Mouse (Mus musculus): ENCODE measurements around the gene Dpy19l1. TPM values are rescaled to one million over a fixed set of nuclear protein-coding genes. Genes with fewer than 3 reads are reported as not detected.
A peak's percentile ranks its signal among the peaks of the same experiment; 100 is the strongest.

The Dpy19l1 gene
- polyA plus RNA-seq, 1 experiment from 2014 or later = 9.0 TPM

DNA sequence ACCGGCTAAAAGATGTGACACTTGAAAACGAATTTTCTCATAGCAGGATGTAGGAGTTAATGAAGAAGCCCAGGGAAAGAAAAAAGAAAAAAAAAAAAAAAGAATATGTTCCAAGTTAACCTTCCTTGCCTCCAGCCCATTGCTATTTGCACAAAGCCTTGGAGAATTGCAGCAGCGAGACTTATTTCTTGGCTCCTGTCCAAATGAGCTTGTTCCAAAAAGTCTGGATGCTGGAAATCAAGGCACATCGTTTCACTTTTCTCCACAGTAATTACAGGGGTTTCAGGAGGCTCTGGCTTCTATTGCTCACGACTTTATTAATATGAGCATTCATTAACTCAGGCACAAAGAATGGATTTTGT lies 899 bp upstream of the Dpy19l1 start:
- H3K4me2 ChIP-seq = peak overlapping the region; percentile 70
- peak overlapping the region; percentile 88 for H3K27ac ChIP-seq
- no peaks in the 10 kb centered on the region for H3K27me3 ChIP-seq
- no peaks in the 10 kb centered on the region for H3K36me3 ChIP-seq
- H3K4me1 ChIP-seq (replicated peaks) = peaks cover 17% of the 10 kb centered on the region
- H3K4me3 ChIP-seq = peak overlapping the region; percentile 79
- 7% methylated on average over 5 of the region's 5 CpGs for WGBS
- H3K9ac ChIP-seq = peak overlapping the region; percentile 73; the same call in 1 of the 2 replicates
- ATAC-seq (ENCODE audit: low FRiP score) = no peak
- H3K9me3 ChIP-seq = no peaks in the 10 kb centered on the region

DNA sequence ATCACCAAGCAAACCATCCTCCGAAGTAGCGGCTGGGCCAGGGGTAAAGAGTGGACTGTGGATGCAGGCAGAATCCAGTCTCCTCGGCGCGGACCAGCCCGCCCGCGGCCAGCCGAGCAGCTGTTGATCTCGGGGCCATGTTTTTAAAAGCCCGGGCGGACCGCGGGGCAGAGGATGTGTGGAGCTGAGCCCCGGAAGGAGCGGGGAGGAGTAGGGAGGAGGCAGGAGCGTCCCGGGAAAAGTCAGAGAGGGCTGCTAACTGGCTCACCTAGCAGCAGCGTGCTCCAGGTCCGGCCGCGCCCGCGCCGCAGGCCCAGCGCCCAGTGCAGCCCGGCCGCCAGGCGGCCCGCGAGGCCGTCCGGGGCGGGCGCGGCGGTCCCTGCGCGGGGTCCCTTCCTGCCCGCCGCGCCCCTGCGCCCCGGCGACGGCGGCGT lies 352 bp downstream of the Dpy19l1 start:
- peak; percentile 87 for ATAC-seq (ENCODE audit: low FRiP score)
- Histone ChIP-seq H3K27ac (peak overlapping the region; percentile 88), H3K4me3 (peak overlapping the region; percentile 79), H3K4me2 (peak overlapping the region; percentile 70), H3K36me3 (no peaks in the 10 kb centered on the region), H3K9ac (peak overlapping the region; percentile 82), H3K9me3 (no peaks in the 10 kb centered on the region), H3K27me3 (no peaks in the 10 kb centered on the region), H3K4me1 (replicated peaks) (peaks cover 17% of the 10 kb centered on the region)
- under 1% methylated on average over 20 of the region's 48 CpGs for WGBS

DNA sequence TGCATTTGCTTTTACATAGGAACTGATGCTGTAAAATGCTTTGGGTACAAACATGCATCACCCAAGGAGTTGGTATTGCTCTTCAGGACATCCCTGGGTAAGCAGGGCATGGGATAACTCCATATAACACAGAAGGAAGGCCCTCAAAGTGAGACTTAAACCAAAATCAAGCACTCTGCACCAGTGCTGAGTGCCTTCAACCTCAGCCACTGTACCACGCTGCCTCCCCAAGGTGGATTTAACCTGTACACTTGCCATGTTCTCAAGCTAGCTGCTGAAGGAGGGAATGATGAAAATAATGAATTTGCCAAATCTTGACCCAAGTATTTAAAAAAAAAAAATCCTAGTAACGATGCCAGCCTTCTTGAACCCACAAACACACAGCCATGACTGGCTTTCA lies 1.3 kb downstream of the Dpy19l1 start:
- Histone ChIP-seq H3K4me2 (peak overlapping the region; percentile 70), H3K27me3 (no peaks in the 10 kb centered on the region), H3K9ac (peak overlapping the region; percentile 82), H3K9me3 (no peaks in the 10 kb centered on the region), H3K4me1 (replicated peaks) (peaks cover 17% of the 10 kb centered on the region), H3K27ac (no peak overlapping the region), H3K36me3 (no peaks in the 10 kb centered on the region), H3K4me3 (peak overlapping the region; percentile 79)
- ATAC-seq (ENCODE audit: low FRiP score) = no peak
- 51% methylated on average over 2 of the region's 2 CpGs for WGBS

DNA sequence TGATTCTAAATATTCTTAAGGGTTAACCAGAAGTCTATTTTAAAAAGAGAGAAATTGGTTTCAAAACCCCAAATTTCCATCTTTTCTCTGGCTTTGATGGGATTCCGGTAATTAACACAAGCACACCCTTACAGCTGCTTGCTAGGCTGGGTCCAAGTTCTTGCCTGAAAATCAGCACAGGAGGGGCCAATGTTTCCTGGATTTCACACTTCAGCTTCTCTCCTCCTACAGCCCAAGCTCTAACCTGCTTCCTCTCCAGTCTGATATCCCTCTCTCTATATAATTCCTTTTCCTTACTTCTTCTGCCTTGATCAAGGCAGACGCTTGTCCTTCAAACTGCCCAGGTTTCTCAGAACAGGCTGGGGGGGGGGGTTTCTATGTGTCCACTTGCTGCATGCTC lies 6.7 kb downstream of the Dpy19l1 start:
- Histone ChIP-seq H3K4me3 (no peak overlapping the region), H3K27ac (no peak overlapping the region), H3K4me2 (no peak overlapping the region), H3K27me3 (no peaks in the 10 kb centered on the region), H3K9me3 (no peaks in the 10 kb centered on the region), H3K36me3 (no peaks in the 10 kb centered on the region), H3K4me1 (replicated peaks) (peaks cover 5% of the 10 kb centered on the region), H3K9ac (no peak overlapping the region)
- ATAC-seq (ENCODE audit: low FRiP score) = no peak
- WGBS = 85% methylated on average over 2 of the region's 2 CpGs

DNA sequence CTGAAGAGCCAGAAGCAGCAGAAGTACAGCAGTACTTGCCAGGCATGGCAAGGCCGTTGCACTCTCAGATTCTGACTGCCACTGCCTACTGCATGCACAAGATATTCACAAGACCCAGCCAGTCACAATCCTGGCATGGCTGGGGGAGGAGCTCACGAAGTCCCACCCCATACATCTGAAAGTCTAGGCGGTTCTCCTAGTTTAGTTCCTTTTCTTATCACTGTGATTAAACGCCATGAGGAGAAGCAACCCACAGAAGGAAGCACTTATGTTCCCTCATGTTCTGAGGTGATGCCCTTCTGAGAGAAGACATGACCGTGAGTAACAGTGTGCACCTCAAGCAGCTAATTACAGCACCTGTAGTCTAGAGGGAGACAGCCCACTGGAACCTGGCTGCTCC lies 12.4 kb downstream of the Dpy19l1 start:
- 96% methylated on average over 5 of the region's 5 CpGs for WGBS
- no peak overlapping the region for H3K27ac ChIP-seq
- no peaks in the 10 kb centered on the region for H3K27me3 ChIP-seq
- no peaks in the 10 kb centered on the region for H3K4me1 ChIP-seq (replicated peaks)
- no peak overlapping the region for H3K4me2 ChIP-seq
- no peak overlapping the region for H3K9ac ChIP-seq
- no peak overlapping the region for H3K4me3 ChIP-seq
- no peaks in the 10 kb centered on the region for H3K9me3 ChIP-seq
- H3K36me3 ChIP-seq = no peaks in the 10 kb centered on the region
- ATAC-seq (ENCODE audit: low FRiP score) = no peak

DNA sequence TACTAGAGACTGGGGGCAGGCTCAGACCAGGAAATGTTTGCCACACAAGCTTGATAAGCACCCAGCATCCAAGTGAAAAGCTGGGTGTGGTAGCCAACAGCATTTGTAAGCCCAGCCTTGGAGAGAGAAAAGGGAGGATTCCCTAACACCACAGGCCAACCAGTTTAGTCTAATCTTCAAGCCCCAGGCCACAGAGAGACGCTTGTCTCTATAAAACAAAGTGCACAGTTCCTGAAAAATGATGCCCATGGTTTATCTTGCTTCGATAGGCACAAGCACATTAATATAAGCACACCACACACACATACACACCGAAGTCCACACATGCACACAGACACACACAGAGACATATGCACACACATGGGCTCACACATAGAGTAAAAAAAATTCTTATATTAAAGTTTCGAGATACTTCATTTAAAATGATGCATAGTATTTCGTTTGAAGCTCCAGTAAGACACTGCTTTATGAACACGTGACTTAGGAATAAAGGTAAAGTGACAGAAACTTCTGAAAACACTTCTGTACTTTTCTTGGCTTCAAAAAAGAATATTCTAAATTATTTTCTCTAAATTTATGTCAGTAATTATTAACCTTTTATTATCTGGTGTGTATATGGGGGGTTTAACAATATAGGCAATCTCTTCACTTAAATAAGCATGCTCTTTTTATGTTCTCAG lies 14.4 kb downstream of the Dpy19l1 start:
- Histone ChIP-seq H3K36me3 (no peaks in the 10 kb centered on the region), H3K27me3 (no peaks in the 10 kb centered on the region), H3K4me2 (no peak overlapping the region), H3K4me1 (replicated peaks) (no peaks in the 10 kb centered on the region), H3K9me3 (no peaks in the 10 kb centered on the region), H3K4me3 (no peak overlapping the region), H3K9ac (no peak overlapping the region), H3K27ac (no peak overlapping the region)
- WGBS = 93% methylated on average over 6 of the region's 6 CpGs
- no peak for ATAC-seq (ENCODE audit: low FRiP score)

DNA sequence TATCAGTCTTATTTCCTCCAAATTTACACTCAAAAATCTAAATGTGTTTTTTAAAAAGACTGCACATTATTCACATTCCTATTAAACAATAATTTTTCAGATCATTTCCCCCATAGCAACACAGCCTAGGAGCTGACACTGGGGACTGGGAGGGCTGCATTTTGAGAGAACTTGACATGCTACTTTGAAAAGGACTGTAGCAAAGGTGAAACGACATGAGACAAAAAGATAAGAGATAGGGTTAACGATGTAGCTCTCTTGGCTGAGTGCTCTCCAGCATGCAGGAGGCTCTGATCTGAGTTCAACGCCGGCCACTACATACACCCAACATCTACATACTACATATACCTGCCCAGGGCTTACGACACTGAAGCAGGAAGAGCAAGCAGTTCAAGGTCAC lies 20.6 kb downstream of the Dpy19l1 start:
- Histone ChIP-seq H3K4me1 (replicated peaks) (no peaks in the 10 kb centered on the region), H3K27me3 (no peaks in the 10 kb centered on the region), H3K4me3 (no peak overlapping the region), H3K27ac (no peak overlapping the region), H3K36me3 (peaks cover 12% of the 10 kb centered on the region), H3K9ac (no peak overlapping the region), H3K4me2 (no peak overlapping the region), H3K9me3 (no peaks in the 10 kb centered on the region)
- 86% methylated on average over 5 of the region's 5 CpGs for WGBS
- no peak for ATAC-seq (ENCODE audit: low FRiP score)

DNA sequence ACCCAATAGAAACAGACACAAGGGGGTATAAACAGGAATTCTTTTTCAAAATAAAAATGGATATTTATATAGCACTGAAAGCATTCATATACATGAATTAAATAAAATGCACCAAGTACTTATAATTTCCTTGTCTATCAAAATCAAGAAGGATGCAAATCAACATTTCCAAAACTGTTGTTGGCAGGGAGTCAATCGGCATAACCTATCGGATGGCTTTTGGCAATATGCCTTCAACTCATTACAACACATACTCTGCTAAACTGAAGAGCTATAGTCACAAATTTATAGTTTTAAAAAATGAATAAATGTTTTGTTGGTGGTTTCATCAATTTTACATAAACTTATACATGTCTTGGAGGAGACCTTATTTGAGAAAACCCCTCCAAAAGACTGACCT lies 25.7 kb downstream of the Dpy19l1 start:
- Histone ChIP-seq H3K36me3 (peaks cover 12% of the 10 kb centered on the region), H3K4me1 (replicated peaks) (no peaks in the 10 kb centered on the region), H3K4me2 (no peak overlapping the region), H3K9me3 (no peaks in the 10 kb centered on the region), H3K27ac (no peak overlapping the region), H3K4me3 (no peak overlapping the region), H3K9ac (no peak overlapping the region), H3K27me3 (no peaks in the 10 kb centered on the region)
- WGBS = 90% methylated on average over 2 of the region's 2 CpGs
- no peak for ATAC-seq (ENCODE audit: low FRiP score)

DNA sequence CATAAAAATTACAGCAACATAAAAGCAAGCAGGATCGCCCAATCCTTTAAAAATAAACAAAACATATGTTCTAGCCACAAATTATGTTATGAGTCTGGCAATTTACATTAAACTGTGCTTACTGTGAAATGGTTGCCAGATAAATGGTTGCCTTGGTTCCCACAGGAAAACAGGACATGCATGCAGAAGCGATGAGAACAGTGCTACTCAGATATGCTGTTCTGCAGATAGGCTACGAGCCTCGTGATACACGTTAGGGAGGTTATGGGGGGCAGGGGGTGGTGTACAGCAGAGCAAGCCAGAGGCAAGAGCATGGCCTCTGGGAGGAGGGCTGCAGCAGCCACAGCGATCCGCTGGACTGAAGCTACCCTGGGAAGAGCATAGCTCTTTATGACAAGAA lies 29.1 kb downstream of the Dpy19l1 start:
- Histone ChIP-seq H3K36me3 (peaks cover 7% of the 10 kb centered on the region), H3K4me2 (no peak overlapping the region), H3K9me3 (no peaks in the 10 kb centered on the region), H3K27ac (no peak overlapping the region), H3K4me3 (no peak overlapping the region), H3K9ac (no peak overlapping the region), H3K4me1 (replicated peaks) (no peaks in the 10 kb centered on the region), H3K27me3 (no peaks in the 10 kb centered on the region)
- 81% methylated on average over 7 of the region's 7 CpGs for WGBS
- ATAC-seq (ENCODE audit: low FRiP score) = no peak

DNA sequence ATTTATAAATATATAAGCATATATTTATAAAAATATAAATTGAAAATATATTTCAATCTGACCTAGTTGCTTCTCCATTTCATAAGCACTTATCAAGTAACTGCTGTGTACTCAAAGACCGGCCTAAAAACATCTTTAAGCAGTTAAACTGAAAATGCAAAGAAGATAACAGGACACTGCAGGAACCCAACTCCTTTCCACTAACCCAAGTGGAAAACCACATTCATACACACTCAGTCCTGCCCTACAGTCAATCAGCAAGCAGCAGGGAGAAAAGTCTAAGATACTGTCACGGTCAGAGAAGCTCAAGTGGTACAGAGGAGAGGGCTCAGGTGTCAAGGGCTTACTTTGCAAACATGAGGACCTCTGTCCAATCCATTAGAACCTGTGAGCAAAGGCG lies 30.4 kb downstream of the Dpy19l1 start:
- Histone ChIP-seq H3K9ac (no peak overlapping the region), H3K4me2 (no peak overlapping the region), H3K4me1 (replicated peaks) (no peaks in the 10 kb centered on the region), H3K27ac (no peak overlapping the region), H3K9me3 (no peaks in the 10 kb centered on the region), H3K4me3 (no peak overlapping the region), H3K27me3 (no peaks in the 10 kb centered on the region), H3K36me3 (peaks cover under 1% of the 10 kb centered on the region; the same call in 1 of the 2 replicates)
- ATAC-seq (ENCODE audit: low FRiP score) = no peak
- 90% methylated on average over 3 of the region's 3 CpGs for WGBS

DNA sequence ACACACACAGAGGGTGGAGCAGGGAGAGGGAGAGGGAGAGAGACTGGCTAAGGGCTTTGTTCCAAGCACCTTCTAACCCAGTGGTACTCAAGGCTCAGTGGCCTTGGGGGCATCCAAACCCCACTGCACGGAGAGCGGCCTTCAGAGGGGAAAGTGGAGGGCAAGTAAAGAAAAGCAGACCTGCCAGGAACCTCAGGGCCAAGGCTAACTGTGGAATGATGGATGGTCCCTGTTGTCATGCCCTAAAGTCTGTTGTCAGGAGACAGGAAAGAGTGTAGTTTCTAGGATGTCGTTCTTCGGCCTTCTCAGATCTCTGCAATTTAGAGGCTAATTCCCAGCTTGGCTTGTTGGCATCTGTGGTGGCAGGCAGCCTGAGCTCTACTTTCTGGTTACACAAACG lies 32.8 kb downstream of the Dpy19l1 start:
- H3K27me3 ChIP-seq = no peaks in the 10 kb centered on the region
- H3K4me3 ChIP-seq = no peak overlapping the region
- WGBS = 74% methylated on average over 5 of the region's 5 CpGs
- no peak overlapping the region for H3K27ac ChIP-seq
- no peak for ATAC-seq (ENCODE audit: low FRiP score)
- no peaks in the 10 kb centered on the region for H3K36me3 ChIP-seq
- no peaks in the 10 kb centered on the region for H3K4me1 ChIP-seq (replicated peaks)
- H3K9me3 ChIP-seq = no peaks in the 10 kb centered on the region
- no peak overlapping the region for H3K4me2 ChIP-seq
- H3K9ac ChIP-seq = no peak overlapping the region

DNA sequence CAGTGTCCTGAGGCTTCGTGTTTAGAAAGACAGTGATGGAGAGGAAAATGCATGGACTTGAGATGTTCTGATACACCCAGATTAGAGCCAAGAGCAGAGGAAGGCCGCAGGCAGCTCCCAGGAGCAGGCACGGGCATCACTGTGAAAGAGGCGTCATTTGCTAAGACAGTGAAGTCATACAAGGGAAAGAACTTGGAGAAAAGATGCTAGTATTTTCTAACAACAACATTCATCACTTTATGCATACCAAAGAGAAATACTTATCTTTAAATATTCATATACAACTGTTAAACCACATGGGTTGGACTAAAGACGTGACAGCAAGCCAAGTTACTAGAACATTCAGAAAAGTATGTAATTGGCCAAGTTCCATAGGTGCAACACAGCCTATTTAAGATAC lies 35.8 kb downstream of the Dpy19l1 start:
- Histone ChIP-seq H3K9me3 (no peaks in the 10 kb centered on the region), H3K27ac (no peak overlapping the region), H3K4me3 (no peak overlapping the region), H3K27me3 (no peaks in the 10 kb centered on the region), H3K4me2 (no peak overlapping the region), H3K36me3 (no peaks in the 10 kb centered on the region), H3K4me1 (replicated peaks) (no peaks in the 10 kb centered on the region), H3K9ac (no peak overlapping the region)
- no peak for ATAC-seq (ENCODE audit: low FRiP score)
- 94% methylated on average over 5 of the region's 5 CpGs for WGBS

DNA sequence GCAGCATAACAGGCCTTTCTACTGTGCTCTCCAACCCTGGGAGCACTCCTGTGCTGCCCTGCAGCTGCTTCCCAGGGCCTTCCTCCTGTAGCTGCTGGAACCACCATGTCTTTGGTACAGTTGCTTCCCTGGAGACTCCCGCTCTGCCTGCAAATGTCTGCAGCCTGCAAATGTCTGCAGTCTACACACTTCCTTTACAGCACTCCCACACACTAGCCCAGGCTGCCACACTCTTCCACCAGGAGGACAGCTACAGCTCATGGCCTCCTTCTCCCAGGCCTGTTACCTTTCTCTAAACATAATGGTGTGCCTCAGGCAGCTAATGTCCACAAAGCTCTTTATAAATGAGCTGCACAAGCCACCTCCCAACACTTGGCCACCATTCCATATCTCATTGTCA lies 36.3 kb downstream of the Dpy19l1 start:
- no peaks in the 10 kb centered on the region for H3K9me3 ChIP-seq
- H3K9ac ChIP-seq = no peak overlapping the region
- H3K4me2 ChIP-seq = no peak overlapping the region
- WGBS = 100% methylated on average over 1 of the region's 1 CpGs
- no peaks in the 10 kb centered on the region for H3K36me3 ChIP-seq
- no peak for ATAC-seq (ENCODE audit: low FRiP score)
- no peaks in the 10 kb centered on the region for H3K4me1 ChIP-seq (replicated peaks)
- no peak overlapping the region for H3K27ac ChIP-seq
- H3K27me3 ChIP-seq = no peaks in the 10 kb centered on the region
- no peak overlapping the region for H3K4me3 ChIP-seq
